In genomic region chr2:4445629-4446400, GRCm38 (mm10) we compare ENCODE assay signal across 8 mouse cellular contexts.
A peak's percentile ranks its signal among the peaks of the same experiment; 100 is the strongest.
DNase-seq lines count a peak whose midpoint lies in the region; ATAC-seq and TF ChIP-seq lines count a peak whose summit lies in the region.

No protein-coding gene starts in this region.

- no peak overlapping the region for H3K9ac ChIP-seq in forebrain, postnatal 0 days
- no peak overlapping the region for H3K9ac ChIP-seq in forebrain, embryonic 16.5 days (replicated peaks; ENCODE audit: low read depth, low read length)
- H3K9ac ChIP-seq in stomach, embryonic 15.5 days = no peak overlapping the region
- H3K9ac ChIP-seq in hindbrain, embryonic 12.5 days = no peak overlapping the region

- H3K36me3 ChIP-seq in forebrain, postnatal 0 days (ENCODE audit: insufficient read depth) = no peaks in the 10 kb centered on the region
- H3K36me3 ChIP-seq in forebrain, embryonic 16.5 days (ENCODE audit: control insufficient read depth, insufficient read depth) = no peaks in the 10 kb centered on the region
- H3K36me3 ChIP-seq in stomach, embryonic 15.5 days = no peaks in the 10 kb centered on the region
- no peaks in the 10 kb centered on the region for H3K36me3 ChIP-seq in hindbrain, embryonic 12.5 days

- intact Hi-C loops in left cerebral cortex, postnatal 36 days (cut with DNase I) = no loop called here

- no peaks in the 10 kb centered on the region; the same call in 1 of the 2 replicates for H3K4me1 ChIP-seq in forebrain, postnatal 0 days (ENCODE audit: insufficient read depth)
- peaks cover 11% of the 10 kb centered on the region; the same call in 1 of the 2 replicates for H3K4me1 ChIP-seq in forebrain, embryonic 16.5 days (replicated peaks; ENCODE audit: control insufficient read depth, insufficient read depth, low read length)
- H3K4me1 ChIP-seq in stomach, embryonic 15.5 days = 0 out of 2 replicates have a peak, but pooled peaks cover 3% of the 10 kb centered on the region
- peaks cover 13% of the 10 kb centered on the region for H3K4me1 ChIP-seq in hindbrain, embryonic 12.5 days

- H3K4me3 ChIP-seq in forebrain, postnatal 0 days (ENCODE audit: low read depth, low read length) = no peak overlapping the region
- H3K4me3 ChIP-seq in forebrain, embryonic 16.5 days (replicated peaks; ENCODE audit: low read length) = no peak overlapping the region
- no peak overlapping the region for H3K4me3 ChIP-seq in stomach, embryonic 15.5 days (replicated peaks)
- H3K4me3 ChIP-seq in hindbrain, embryonic 12.5 days = no peak overlapping the region

- no peak overlapping the region for H3K4me2 ChIP-seq in forebrain, postnatal 0 days (ENCODE audit: low read depth)
- no peak overlapping the region for H3K4me2 ChIP-seq in forebrain, embryonic 16.5 days (ENCODE audit: low read length)
- H3K4me2 ChIP-seq in stomach, embryonic 15.5 days = no peak overlapping the region
- H3K4me2 ChIP-seq in hindbrain, embryonic 12.5 days (replicated peaks) = no peak overlapping the region

- no peaks in the 10 kb centered on the region for H3K27me3 ChIP-seq in forebrain, postnatal 0 days (ENCODE audit: insufficient read depth, low read length)
- no peaks in the 10 kb centered on the region for H3K27me3 ChIP-seq in forebrain, embryonic 16.5 days (replicated peaks; ENCODE audit: control insufficient read depth, insufficient read depth, low read length)
- no peaks in the 10 kb centered on the region for H3K27me3 ChIP-seq in stomach, embryonic 15.5 days (replicated peaks)
- no peaks in the 10 kb centered on the region for H3K27me3 ChIP-seq in hindbrain, embryonic 12.5 days

- 57% methylated on average over 10 of the region's 10 CpGs for WGBS in forebrain, postnatal 0 days
- 75% methylated on average over 10 of the region's 10 CpGs for WGBS in forebrain, embryonic 16.5 days
- WGBS in stomach, embryonic 15.5 days = 74% methylated on average over 10 of the region's 10 CpGs
- WGBS in hindbrain, embryonic 12.5 days = 90% methylated on average over 10 of the region's 10 CpGs

- H3K9me3 ChIP-seq in forebrain, postnatal 0 days (ENCODE audit: low read length) = no peaks in the 10 kb centered on the region
- H3K9me3 ChIP-seq in forebrain, embryonic 16.5 days (ENCODE audit: control insufficient read depth, low read length) = no peaks in the 10 kb centered on the region
- no peaks in the 10 kb centered on the region for H3K9me3 ChIP-seq in stomach, embryonic 15.5 days
- no peaks in the 10 kb centered on the region for H3K9me3 ChIP-seq in hindbrain, embryonic 12.5 days (replicated peaks)

- peak; percentile 50 for ATAC-seq in forebrain, postnatal 0 days
- no peak for ATAC-seq in forebrain, embryonic 16.5 days
- ATAC-seq in stomach, embryonic 15.5 days (ENCODE audit: insufficient read depth, low FRiP score, low read depth) = no peak
- no peak for ATAC-seq in hindbrain, embryonic 12.5 days (ENCODE audit: low FRiP score)

- no peak for TF ChIP-seq CTCF in forebrain, postnatal 0 days (IDR thresholded peaks at IDR 0.05; ENCODE audit: low read depth)

- DNase-seq in forebrain, postnatal 0 days = peak; percentile 37
- peak; percentile 95 for DNase-seq in 3T3-L1 (ENCODE audit: low read depth, low spot score)
- peak; percentile 81 for DNase-seq in gastrocnemius, postnatal 25 days
- peak; percentile 36 to 43 for DNase-seq in left cerebral cortex, postnatal 36 days (ENCODE audit: low spot score in 2 of 2)
- DNase-seq in retina, embryonic 14.5 days (ENCODE audit: low spot score) = no peak

- no peak overlapping the region; the same call in 1 of the 2 replicates for H3K27ac ChIP-seq in forebrain, postnatal 0 days (ENCODE audit: low read depth, low read length)
- no peak overlapping the region for H3K27ac ChIP-seq in forebrain, embryonic 16.5 days (ENCODE audit: low read length)
- H3K27ac ChIP-seq in stomach, embryonic 15.5 days = peak overlapping the region; percentile 40; the same call in 1 of the 2 replicates
- no peak overlapping the region for H3K27ac ChIP-seq in hindbrain, embryonic 12.5 days
